Mouse (Mus musculus): ENCODE data around the gene Togaram2.
"Not testable (repeated sequence)": the region's sequence is repeated elsewhere in the genome, so short reads cannot be mapped to it uniquely, and the experiment has no call there.

The Togaram2 gene

DNA sequence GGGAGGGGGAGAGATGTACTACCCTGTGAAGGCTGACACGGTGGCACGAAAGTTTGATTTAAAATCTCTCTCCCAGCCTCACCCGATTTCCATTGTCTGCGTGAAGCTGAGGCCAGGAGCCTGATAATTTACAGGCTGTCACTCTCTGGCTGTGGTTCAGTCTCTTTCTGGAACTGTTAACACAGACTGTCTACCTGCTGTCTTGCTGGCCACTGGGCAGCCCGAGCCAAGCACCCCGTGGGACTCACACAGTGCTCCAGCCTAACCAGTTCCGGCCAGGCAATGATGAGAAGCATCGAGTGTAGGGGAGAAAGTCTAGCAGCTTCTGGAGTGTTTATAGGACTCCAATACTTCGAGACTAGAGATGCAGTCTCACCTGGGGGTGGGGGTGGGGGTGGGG, 73.1 kb downstream of the Togaram2 start:
- no peak for DNase-seq

DNA sequence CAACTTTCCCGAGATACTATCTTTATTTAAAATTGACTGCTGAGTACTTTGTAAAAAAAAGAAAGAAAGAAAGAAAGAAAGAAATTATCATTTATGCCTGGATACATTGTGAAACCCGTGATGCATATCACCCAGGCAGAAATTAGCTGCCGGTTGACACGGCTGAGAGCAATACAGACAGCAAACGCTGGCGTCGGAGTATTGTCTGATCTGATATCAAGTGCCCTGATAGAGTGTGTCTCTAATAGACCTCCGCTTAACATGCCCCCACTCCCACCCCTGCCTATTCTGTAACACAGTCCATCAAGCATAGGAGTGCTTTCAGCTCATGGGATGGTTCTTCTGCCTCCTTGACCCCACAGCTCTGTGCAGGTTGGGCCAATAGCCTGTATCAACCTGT, 74.5 kb downstream of the Togaram2 start:
- no peak for DNase-seq

DNA sequence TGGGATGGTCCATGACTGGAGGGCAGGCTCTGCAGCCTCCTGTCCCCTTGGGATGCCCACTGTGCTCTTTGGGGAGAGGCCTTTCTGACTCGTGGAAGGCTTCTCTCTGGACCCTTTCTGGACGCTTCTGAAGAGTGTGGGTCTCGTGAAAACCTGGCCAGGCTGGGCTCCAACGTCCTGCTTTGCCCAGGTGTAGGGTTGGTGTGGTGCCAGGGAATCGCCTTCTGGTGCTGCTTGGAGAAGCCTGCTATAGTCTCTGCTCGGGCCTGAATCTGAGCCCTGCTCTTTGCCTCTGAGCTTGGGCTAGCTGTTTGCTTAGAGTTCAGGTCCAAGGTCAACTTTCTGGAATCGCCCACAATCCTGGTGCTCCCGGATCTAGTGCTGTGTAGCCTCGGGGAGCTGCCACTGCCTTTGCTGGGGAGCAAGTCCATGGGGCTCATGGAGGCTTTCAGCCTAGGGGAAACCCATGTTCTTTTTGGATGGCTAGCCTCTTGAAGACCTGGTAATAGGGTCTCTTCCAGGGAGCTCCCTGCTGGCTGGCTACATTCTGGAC, 76.6 kb downstream of the Togaram2 start:
- DNase-seq = no peak

DNA sequence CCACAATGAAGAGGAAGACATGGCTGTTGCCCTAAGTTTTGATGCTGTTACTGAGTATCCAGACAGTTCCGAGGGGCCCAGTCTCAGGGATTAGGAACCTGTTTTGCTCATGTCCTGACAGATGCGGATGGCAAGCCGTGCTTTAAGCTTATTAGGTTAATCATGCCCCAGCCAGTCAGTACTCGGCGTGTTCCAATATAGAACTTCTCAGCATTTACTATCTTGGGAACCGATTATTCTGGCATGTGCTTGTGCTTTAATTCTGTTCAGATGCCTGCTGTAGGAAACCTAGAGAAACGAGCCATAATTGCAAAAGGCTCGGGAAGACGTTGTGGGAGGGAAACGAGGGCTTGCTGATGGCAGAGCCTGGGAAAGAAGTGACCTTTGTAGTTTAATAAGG, 79.8 kb downstream of the Togaram2 start, which contains the start of gene Pcare:
Gene Pcare (minus strand): TSS at position 64 of the 400 bp plus-strand sequence.
- no peak for DNase-seq

DNA sequence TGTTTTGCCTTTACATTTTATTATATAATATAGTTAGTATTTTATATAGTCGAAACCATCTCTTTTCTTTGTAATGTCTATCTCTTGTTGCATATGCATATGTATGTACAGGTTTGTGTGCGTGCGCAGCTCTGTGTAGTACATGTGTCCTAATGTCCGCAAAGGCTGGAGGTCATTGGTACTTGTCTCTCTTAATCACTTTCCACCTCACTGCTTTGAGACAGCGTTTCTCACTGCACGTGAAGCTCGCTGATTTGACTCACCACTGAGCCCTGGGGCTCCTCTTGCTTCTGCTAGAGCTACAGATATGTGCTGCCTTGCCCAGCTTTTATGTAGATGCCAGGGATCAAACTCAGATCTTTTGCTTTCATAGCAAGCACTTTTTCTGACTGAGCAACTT, 87.5 kb downstream of the Togaram2 start:
- DNase-seq = no peak

DNA sequence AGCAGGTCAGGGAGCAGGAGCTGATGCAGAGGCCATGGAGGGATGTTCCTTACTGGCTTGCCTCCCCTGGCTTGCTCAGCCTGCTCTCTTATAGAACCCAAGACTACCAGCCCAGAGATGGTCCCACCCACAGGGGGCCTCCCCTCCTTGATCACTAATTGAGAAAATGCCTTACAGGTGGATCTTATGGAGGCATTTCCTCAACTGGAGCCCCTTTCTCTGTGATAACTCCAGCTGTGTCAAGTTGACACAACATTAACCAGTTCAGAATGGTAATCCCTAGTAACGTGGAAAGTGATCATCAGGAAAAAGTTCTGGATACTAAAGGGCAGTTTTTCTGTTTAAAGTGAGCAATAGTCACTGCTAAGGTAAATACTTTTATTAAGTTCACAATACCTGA, 95.1 kb downstream of the Togaram2 start, which contains the start of gene Clip4:
Gene Clip4 (plus strand): TSS at position 301 of the 400 bp plus-strand sequence.
- DNase-seq = not testable (repeated sequence)

DNA sequence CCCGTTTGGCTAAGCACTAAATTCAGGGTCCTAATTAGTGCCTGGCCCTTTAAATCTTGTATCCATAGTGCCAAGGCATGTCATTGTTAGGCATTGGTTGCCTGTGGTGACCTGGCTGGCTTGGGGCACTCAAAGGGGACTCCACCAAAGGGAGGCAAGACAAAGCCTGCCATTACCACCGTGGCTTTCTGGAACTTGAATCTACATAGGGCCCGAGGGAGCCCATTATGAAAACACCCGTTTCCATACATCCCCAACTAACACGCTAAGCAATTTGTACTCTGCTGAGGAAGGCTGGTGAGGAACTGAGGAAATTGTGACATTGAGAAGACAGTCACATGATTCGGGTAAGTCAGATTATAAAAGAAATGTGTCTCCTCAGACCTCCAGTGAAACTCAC, 96.5 kb downstream of the Togaram2 start:
- DNase-seq = no peak

DNA sequence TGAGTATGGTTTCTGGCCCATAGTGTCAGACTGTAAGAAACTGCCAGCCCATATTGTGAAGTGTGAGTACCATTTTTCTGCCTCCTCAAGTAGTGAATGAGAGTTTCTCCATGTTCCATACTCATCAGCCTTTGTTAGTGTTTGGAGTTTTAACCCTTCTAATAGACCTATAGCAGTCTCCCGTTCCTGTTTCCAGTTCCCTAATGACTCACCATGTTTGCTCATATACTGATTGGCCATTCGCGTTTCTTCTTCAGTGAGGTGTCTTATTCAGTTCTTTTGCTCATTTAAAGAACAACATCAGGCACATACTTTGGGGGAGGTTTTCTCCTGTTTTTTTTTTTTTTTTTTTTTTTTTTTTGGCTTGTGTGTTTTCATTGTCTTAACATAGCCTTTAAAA, 97.6 kb downstream of the Togaram2 start:
- DNase-seq = no peak

DNA sequence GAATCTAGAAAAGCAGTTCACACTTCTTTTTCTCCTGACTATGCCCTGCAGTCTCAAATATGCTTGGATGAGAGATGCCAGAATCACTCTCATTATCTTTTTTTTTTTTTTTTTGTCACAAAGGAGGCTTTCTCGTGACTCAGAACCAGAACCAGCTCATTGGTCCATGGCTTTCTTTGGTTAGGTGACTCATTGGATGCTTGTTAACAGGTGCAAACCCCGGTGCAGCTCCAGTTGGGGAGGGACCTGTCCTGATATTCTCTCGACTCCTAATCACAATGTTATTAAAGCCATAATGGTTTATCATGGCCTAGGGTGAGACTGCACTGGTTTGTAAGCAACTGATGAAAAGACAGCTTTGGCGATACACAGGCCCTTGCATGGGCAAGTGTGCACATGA, 101.1 kb downstream of the Togaram2 start:
- DNase-seq = no peak

DNA sequence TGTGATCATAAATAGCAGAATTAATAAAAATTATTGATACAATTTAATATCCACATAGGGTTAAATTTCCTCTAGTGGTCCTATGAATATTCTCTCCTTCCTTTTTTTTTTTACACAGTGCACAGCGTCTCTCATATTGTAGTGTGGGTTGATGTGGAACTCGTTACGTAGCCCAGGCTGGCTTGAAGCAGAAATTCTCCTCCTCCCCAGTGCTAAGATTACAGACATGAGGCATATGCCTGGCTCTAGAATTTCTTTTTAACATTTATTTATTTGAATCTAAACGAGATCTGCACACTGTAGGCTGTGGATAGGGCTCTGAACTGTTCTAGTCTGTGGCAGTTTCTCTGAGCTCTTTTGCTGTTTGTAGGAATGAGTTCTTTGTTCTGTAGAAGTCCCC, 102.2 kb downstream of the Togaram2 start:
- no peak for DNase-seq

DNA sequence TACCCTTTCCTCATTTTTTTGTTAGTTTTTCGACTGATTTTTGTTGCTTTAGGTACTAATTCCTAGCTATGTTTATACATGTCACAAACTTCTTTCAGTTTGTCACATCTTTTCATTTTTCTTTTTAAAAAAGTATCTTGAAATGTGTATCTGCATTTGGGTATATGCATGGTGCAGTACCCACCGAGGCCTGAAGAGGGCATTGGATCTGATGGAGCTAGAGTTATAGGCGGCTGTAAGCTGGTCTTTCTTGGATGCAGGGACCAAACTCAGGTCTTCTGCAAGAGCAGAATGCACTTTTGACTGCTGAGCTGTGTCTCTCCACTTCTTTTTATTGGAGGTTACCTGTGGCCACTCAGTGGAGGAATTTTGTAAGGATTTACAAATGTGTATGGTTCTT, 105.6 kb downstream of the Togaram2 start:
- no peak for DNase-seq
